Mouse (Mus musculus) brain, embryonic 14.5 days (tissue): ENCODE data around the gene Gas6.

Experiments
- CTCF ChIP-seq: fragments of 200-500 bp; IDR thresholded peaks from 2 replicates; pipeline ENCODE4 v1.5.1; 2012; ENCODE audit warnings: inconsistent platforms, mild to moderate bottlenecking, moderate library complexity, borderline replicate concordance; ENCODE audit not compliant: insufficient read depth, insufficient read length; ENCODE audit errors: extremely low read depth
- POLR2A ChIP-seq: fragments of 200-500 bp; IDR thresholded peaks from 2 replicates; pipeline ENCODE4 v1.6.1; 2012; ENCODE audit warnings: mild to moderate bottlenecking, inconsistent platforms, borderline replicate concordance; ENCODE audit not compliant: poor library complexity, insufficient read depth, insufficient read length, severe bottlenecking; ENCODE audit errors: extremely low read depth

- peak; percentile 86 for TF ChIP-seq CTCF
- TF ChIP-seq POLR2A, result no peak
Measured at GRCm38 (mm10) chr8:13461843-13462242, 32.4 kb downstream of the Gas6 start.
